Mouse (Mus musculus) intestine, embryonic 14.5 days (tissue): ENCODE data around the gene Gm14525. TPM values are rescaled to one million over a fixed set of nuclear protein-coding genes. Genes with fewer than 3 reads are reported as not detected.
"Not testable (repeated sequence)": the region's sequence is repeated elsewhere in the genome, so short reads cannot be mapped to it uniquely, and the experiment has no call there.

ENCODE experiments used
- ATAC-seq: fragments of 200-750 bp; cut with Nextera tagmentation; replicated peaks from 2 replicates; pipeline ENCODE4 v1.8.0; 2017; ENCODE audit warnings: low read depth, moderate number of reproducible peaks, moderate TSS enrichment, moderate library complexity; ENCODE audit not compliant: low FRiP score, low TSS enrichment
- DNase-seq: peaks from one replicate; pipeline ENCODE4 v3.0.0-alpha.2; 2018; ENCODE audit warnings: low spot score
- H3K27ac ChIP-seq: fragments of 300-500 bp; sonication (generic); 2 replicates; pipeline ENCODE4 v1.5.1; 2014; ENCODE audit warnings: low read depth, mild to moderate bottlenecking, control low read depth
- H3K27me3 ChIP-seq: fragments of 300-500 bp; sonication (generic); replicated peaks from 2 replicates; pipeline ENCODE4 v1.6.1; 2014; ENCODE audit warnings: low read length, control low read depth; ENCODE audit not compliant: control insufficient read depth, insufficient read depth
- H3K36me3 ChIP-seq: fragments of 300-500 bp; sonication (generic); 2 replicates; pipeline ENCODE4 v1.6.1; 2014; ENCODE audit warnings: low read length, control low read depth; ENCODE audit not compliant: control insufficient read depth, insufficient read depth
- H3K4me1 ChIP-seq: fragments of 300-500 bp; sonication (generic); replicated peaks from 2 replicates; pipeline ENCODE4 v1.6.1; 2014; ENCODE audit warnings: low read length, control low read depth, mixed read lengths; ENCODE audit not compliant: control insufficient read depth, insufficient read depth
- H3K4me2 ChIP-seq: fragments of 300-500 bp; sonication (generic); 2 replicates; pipeline ENCODE4 v1.6.1; 2014; ENCODE audit warnings: low read length
- H3K4me3 ChIP-seq: fragments of 300-500 bp; sonication (generic); 2 replicates; pipeline ENCODE4 v1.5.1; 2014; ENCODE audit warnings: low read depth, low read length, control low read depth, mixed read lengths
- H3K9ac ChIP-seq: fragments of 300-500 bp; sonication (generic); 2 replicates; pipeline ENCODE4 v1.6.1; 2014; ENCODE audit warnings: mild to moderate bottlenecking, low read length
- H3K9me3 ChIP-seq: fragments of 300-500 bp; sonication (generic); 2 replicates; pipeline ENCODE4 v1.6.1; 2016; ENCODE audit warnings: low read length, control low read depth; ENCODE audit not compliant: control insufficient read depth
- WGBS: fragments of 180-500 bp; shearing (Covaris S2); extraction: QIAGEN DNeasy Blood & Tissue Kit; methylation state at CpG from one replicate; pipeline ENCODE4 v1.1.7; 2014; 5-methylcytosine and 5-hydroxymethylcytosine counted together
- polyA plus RNA-seq: library from polyadenylated mRNA; unstranded; fragments of >200 nt; fragmentation: Nextera tagmentation; extraction: Ambion mirVana; gene quantifications from 2 replicates; pipeline ENCODE4 v1.2.1, GENCODE M21; 2014

Gm14525 gene
- not detected in 2 replicates for polyA plus RNA-seq

DNA sequence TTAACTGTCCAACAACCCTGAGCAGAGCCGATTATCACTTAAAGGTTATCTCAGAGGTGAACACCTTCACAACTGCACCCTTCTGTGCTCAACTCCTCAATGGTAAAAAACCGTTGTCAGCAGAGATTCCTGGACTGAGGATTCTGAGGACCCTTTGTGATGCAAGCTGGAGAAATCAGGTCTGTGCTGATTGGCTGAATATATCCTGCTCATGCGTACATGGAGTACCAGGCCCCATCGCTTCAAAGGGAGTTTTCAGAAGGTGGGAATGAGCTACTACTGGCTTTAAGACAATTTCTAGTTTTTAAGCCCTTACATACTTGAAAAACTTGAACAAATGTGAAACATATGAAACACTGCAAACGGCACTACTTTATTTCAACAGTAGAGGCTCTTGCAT lies at the start of gene Gm14525:
TSS of gene Gm14525 (minus strand) at position 101 of the 400 bp plus-strand sequence.
- ATAC-seq, H3K4me1 ChIP-seq: not testable (repeated sequence)

More for the DNA sequence above, at the start of gene Gm14525:
- not testable (repeated sequence) for H3K27ac ChIP-seq, H3K4me2 ChIP-seq, H3K4me3 ChIP-seq, H3K9me3 ChIP-seq, H3K27me3 ChIP-seq, H3K36me3 ChIP-seq, H3K9ac ChIP-seq, DNase-seq
- 84% methylated on average over 2 of the region's 5 CpGs for WGBS

Other genes with a start within 250 kb of the Gm14525 start
- gene Slx, start 157.1 kb downstream of the Gm14525 start, polyA plus RNA-seq: not detected in 2 replicates
- not detected in 2 replicates for gene Gm6121, start 233.1 kb upstream of the Gm14525 start, polyA plus RNA-seq